Mouse (Mus musculus) testis, adult 2 months (tissue): ENCODE measurements around the gene Megf8. TPM values are rescaled to one million over a fixed set of nuclear protein-coding genes. Genes with fewer than 3 reads are reported as not detected.
A peak's percentile ranks its signal among the peaks of the same experiment; 100 is the strongest.
"Not testable (repeated sequence)": the region's sequence is repeated elsewhere in the genome, so short reads cannot be mapped to it uniquely, and the experiment has no call there.

Experiments used
- H3K27ac ChIP-seq: fragments of 200-500 bp; 2 replicates; pipeline ENCODE4 v1.5.1; 2012; ENCODE audit warnings: low read depth, low read length; ENCODE audit not compliant: control insufficient read depth, insufficient read depth
- H3K27me3 ChIP-seq: fragments of 200-500 bp; 2 replicates; pipeline ENCODE4 v1.6.1; 2012; ENCODE audit warnings: mild to moderate bottlenecking, low read length, moderate library complexity; ENCODE audit not compliant: control insufficient read depth, insufficient read depth
- H3K36me3 ChIP-seq: fragments of 200-500 bp; 2 replicates; pipeline ENCODE4 v1.6.1; 2012; ENCODE audit warnings: mild to moderate bottlenecking, low read length; ENCODE audit not compliant: control insufficient read depth, insufficient read depth
- H3K4me1 ChIP-seq: fragments of 200-500 bp; 2 replicates; pipeline ENCODE4 v1.6.1; 2012; ENCODE audit warnings: low read length; ENCODE audit not compliant: control insufficient read depth, insufficient read depth
- H3K4me3 ChIP-seq: fragments of 200-500 bp; 2 replicates; pipeline ENCODE4 v1.5.1; 2012; ENCODE audit warnings: low read depth, mild to moderate bottlenecking, low read length, moderate library complexity, mixed read lengths; ENCODE audit not compliant: control insufficient read depth
- CTCF ChIP-seq: fragments of 200-500 bp; IDR thresholded peaks from 2 replicates; pipeline ENCODE4 v1.5.1; 2012; ENCODE audit warnings: low read depth, mild to moderate bottlenecking, inconsistent platforms, low read length, moderate library complexity; ENCODE audit not compliant: control insufficient read depth, insufficient read depth, insufficient replicate concordance
- POLR2A ChIP-seq: fragments of 200-500 bp; IDR thresholded peaks from 2 replicates; pipeline ENCODE4 v1.6.1; 2012; ENCODE audit warnings: low read depth, mild to moderate bottlenecking, inconsistent platforms, low read length, moderate library complexity; ENCODE audit not compliant: control insufficient read depth
- polyA plus RNA-seq: library from polyadenylated mRNA; depleted of rRNA; stranded (reverse); fragments of >200 nt; gene quantifications from 2 replicates; pipeline ENCODE4 v1.2.3, GENCODE M21; 2012

The Megf8 gene
- polyA plus RNA-seq, 1 experiment, result 17.0 TPM

DNA sequence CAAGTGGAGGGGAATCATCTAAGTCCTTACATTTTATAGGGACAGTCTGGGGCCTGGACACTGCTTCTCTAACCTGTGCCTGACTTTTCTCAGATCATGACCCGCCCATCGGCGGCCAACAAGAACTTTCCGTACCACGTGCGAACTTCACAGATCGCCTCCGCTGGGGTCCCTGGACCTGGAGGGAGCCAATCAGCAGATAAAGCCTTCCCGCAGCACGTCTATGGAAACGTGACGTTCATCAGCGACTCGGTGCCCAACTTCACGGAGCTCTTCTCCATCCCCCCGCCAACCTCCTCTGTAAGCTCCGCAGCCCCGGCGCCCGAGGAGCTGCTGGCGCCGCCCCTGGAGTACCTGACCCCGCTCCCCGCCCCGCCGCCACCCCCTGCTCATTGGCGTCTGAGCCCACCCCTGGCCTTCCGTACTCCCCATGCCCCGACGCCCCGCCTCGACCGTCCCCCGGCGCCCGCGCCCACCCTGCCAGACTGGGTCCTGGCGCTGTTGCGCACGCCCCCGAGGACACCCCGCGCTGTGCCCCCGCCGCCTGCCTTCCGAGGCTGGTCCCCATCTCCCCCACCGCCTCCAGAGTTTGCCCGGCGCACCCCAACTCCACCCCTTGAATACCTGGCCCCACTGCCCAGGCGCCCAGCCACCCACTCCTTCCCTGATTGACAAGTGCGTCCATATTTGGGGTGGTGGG, 2.2 kb upstream of the Megf8 start:
- H3K27ac ChIP-seq, result no peak overlapping the region
- TF ChIP-seq POLR2A (no peak), CTCF (no peak)
- H3K4me3 ChIP-seq, result peak overlapping the region; percentile 48
- H3K36me3 ChIP-seq, result no peaks in the 10 kb centered on the region
- no peaks in the 10 kb centered on the region; the same call in 1 of the 2 replicates for H3K27me3 ChIP-seq
- H3K4me1 ChIP-seq, result peaks cover 19% of the 10 kb centered on the region

DNA sequence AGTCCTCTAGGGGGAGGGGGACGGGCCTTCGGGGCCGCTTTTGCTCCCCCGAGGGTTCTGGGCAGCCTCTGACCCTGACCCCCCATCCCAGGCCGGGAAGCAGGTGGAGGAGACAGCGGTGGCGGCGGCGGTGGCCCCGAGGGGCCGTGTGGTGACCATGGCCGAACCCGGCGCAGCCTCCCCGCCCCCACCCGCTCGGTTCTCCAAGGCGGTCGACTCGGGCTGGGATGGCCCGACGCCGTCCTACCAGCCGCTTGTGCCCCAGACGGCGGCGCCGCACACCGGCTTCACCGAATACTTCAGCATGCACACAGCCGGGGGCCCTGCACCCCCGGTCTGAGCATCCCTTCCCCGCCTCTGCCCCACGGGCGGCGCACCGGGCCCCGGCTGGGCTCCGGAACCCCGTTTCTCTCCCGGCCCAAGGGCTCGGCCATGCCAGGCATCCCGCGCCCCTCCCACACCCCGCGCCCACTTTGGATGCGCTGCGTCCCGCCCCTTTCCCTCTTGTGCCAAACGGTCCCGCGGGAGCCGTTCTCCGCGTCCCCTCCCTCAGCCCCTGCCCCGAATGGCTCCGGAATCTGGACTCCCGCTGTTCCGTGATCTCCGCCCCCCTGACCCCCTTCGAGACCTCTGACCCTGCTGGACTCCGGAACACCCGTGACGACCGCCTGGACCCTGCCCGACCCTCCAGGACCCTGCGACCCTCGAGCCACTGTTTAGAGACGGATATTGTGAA, 1.5 kb upstream of the Megf8 start:
- no peaks in the 10 kb centered on the region; the same call in 1 of the 2 replicates for H3K27me3 ChIP-seq

DNA sequence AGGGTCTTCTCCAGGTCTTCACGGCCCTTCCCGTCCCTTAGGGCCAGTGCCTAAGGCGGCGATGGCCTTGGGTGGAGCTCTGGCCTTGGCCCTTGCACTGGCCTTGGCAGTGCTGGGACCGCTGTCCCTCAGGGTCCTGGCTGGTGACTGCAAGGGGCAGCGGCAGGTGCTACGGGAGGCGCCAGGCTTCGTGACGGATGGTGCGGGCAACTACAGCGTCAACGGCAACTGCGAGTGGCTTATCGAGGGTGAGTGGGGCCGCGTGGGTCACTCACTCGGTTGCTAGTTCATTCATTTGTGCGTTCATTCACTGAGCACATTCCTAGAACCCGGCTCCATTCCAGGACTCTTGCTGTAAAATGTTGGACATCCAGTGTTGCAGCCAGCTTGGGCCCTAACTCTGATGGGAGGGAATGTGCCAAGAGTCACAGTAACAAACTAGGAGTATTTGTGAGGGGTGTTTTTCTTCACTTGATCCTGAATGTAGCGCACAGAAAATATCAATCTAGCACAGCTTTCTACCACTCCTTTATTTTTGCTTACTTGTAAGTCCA, 559 bp downstream of the Megf8 start:
- TF ChIP-seq POLR2A (no peak), CTCF (no peak)

More for the DNA sequence above, 1.5 kb upstream of the Megf8 start:
- Histone ChIP-seq H3K4me3 (peak overlapping the region; percentile 48), H3K27ac (no peak overlapping the region), H3K36me3 (no peaks in the 10 kb centered on the region), H3K4me1 (peaks cover 19% of the 10 kb centered on the region)
- TF ChIP-seq CTCF (no peak), POLR2A (no peak)

DNA sequence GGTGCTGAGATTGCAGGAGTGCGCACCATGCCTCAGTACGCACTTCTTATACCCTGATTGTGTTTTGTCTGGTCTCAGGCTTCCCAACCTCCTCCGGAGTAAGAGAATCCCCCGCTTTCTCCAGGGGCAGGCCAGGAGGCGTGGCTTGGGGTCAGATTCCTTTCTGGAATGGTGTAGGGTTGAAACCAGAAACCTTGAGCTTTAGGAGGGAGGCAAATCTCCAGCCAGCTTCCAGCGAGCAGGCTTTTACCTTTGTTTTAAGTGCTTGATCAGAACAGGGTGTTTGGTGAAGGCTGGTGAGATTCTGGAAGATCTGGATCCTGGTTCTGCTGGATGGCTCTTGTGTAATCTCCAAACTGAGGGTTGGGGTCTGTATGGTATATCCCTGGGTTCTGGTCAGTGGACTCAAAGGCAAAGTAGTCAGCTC, 5.1 kb downstream of the Megf8 start:
- no peak overlapping the region for H3K4me3 ChIP-seq
- H3K27ac ChIP-seq, result peak overlapping the region; percentile 79; the same call in 1 of the 2 replicates

More for the DNA sequence above, 559 bp downstream of the Megf8 start:
- peak overlapping the region; percentile 53 for H3K27ac ChIP-seq
- H3K4me3 ChIP-seq, result peak overlapping the region; percentile 81
- no peaks in the 10 kb centered on the region; the same call in 1 of the 2 replicates for H3K27me3 ChIP-seq
- H3K4me1 ChIP-seq, result peaks cover 29% of the 10 kb centered on the region
- no peaks in the 10 kb centered on the region for H3K36me3 ChIP-seq

DNA sequence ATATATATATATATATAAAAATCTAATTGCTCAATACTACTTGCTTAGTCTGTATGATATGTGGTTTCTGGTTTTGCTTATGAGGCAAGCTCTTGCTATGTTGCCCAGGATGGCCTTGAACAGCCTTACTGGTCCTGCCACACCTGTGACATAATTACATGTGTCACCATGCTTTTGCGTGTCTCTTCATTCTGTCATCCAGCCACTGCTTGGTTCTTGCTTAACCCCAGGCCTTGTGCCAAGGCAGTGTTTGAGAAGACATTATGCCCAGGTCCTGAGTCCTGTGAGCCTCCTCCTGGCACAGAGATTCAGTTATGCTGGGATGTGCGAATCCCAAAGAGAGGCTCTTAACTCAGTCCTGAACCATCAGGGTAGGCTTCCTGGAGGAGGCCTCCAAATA, 6.3 kb downstream of the Megf8 start:
- H3K36me3 ChIP-seq, result no peaks in the 10 kb centered on the region
- H3K4me3 ChIP-seq, result no peak overlapping the region
- peaks cover 14% of the 10 kb centered on the region for H3K4me1 ChIP-seq
- H3K27me3 ChIP-seq, result no peaks in the 10 kb centered on the region
- no peak for TF ChIP-seq CTCF
- TF ChIP-seq POLR2A, result no peak
- no peak overlapping the region for H3K27ac ChIP-seq

More for the DNA sequence above, 5.1 kb downstream of the Megf8 start:
- Histone ChIP-seq H3K36me3 (no peaks in the 10 kb centered on the region), H3K4me1 (peaks cover 20% of the 10 kb centered on the region), H3K27me3 (no peaks in the 10 kb centered on the region)
- no peak for TF ChIP-seq CTCF
- no peak for TF ChIP-seq POLR2A

DNA sequence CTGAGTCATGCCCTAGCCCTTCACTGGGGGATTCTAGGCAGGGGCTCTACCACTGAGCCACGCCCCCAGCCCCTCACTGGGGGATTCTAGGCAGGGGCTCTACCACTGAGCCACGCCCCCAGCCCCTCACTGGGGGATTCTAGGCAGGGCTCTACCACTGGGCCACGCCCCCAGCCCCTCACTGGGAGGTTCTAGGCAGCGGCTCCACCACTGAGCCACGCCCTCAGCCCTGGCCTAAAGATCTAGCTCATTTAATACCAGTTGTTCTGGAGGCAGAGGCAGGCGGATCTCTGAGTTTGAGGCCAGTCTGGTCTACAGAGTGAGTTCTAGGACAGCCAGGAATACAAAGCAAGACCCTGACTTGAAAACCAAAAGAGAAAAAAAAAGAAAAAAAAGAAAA, 8.5 kb downstream of the Megf8 start:
- H3K36me3 ChIP-seq, H3K27me3 ChIP-seq, H3K27ac ChIP-seq, H3K4me3 ChIP-seq: not testable (repeated sequence)
- peaks cover 14% of the 10 kb centered on the region for H3K4me1 ChIP-seq

DNA sequence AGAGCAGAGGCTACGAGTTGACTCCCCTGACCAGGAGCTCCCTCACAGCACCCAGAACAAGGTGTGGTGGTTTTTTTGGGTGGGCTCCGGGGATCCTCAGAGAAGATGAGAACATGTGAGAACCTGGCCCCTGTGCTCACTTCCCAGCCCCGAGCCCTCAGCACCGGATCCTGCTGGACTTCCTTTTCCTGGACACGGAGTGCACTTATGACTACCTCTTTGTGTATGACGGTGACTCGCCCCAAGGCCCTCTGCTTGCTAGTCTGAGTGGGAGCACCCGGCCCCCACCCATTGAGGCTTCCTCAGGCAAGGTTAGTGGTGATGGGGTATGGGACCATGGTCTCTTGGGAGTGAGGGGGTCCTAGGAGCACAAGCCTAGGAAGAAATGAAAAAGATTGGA, 9.3 kb downstream of the Megf8 start:
- TF ChIP-seq POLR2A, result no peak
- no peak for TF ChIP-seq CTCF
- no peaks in the 10 kb centered on the region for H3K36me3 ChIP-seq
- H3K27me3 ChIP-seq, result no peaks in the 10 kb centered on the region

More for the DNA sequence above, 9.3 kb downstream of the Megf8 start:
- Histone ChIP-seq H3K4me1 (peaks cover 12% of the 10 kb centered on the region), H3K27ac (no peak overlapping the region), H3K4me3 (no peak overlapping the region)
